Mouse (Mus musculus) heart, embryonic 16.5 days (tissue): ENCODE results near the gene Rpl28. TPM values are rescaled to one million over a fixed set of nuclear protein-coding genes. Genes with fewer than 3 reads are reported as not detected.

Experiments
- ATAC-seq: fragments of 200-750 bp; cut with Nextera tagmentation; replicated peaks from 2 replicates; pipeline ENCODE4 v1.8.0; 2017; ENCODE audit warnings: moderate number of reproducible peaks; ENCODE audit not compliant: insufficient read depth, low FRiP score; ENCODE audit errors: extremely low read depth
- H3K27ac ChIP-seq: fragments of 300-500 bp; sonication (generic); 2 replicates; pipeline ENCODE4 v1.5.1; 2014; ENCODE audit warnings: mild to moderate bottlenecking, low read length, control low read depth, moderate library complexity
- H3K27me3 ChIP-seq: fragments of 300-500 bp; sonication (generic); 2 replicates; pipeline ENCODE4 v1.6.1; 2014; ENCODE audit warnings: low read length, mixed read lengths; ENCODE audit not compliant: control insufficient read depth, insufficient read depth
- H3K36me3 ChIP-seq: fragments of 300-500 bp; sonication (generic); 2 replicates; pipeline ENCODE4 v1.6.1; 2014; ENCODE audit not compliant: control insufficient read depth, insufficient read depth
- H3K4me1 ChIP-seq: fragments of 300-500 bp; sonication (generic); 2 replicates; pipeline ENCODE4 v1.6.1; 2014; ENCODE audit warnings: low read length, mixed read lengths; ENCODE audit not compliant: control insufficient read depth, insufficient read depth
- H3K4me2 ChIP-seq: fragments of 300-500 bp; sonication (generic); 2 replicates; pipeline ENCODE4 v1.6.1; 2014; ENCODE audit warnings: low read depth, mild to moderate bottlenecking, control low read depth, low read length
- H3K4me3 ChIP-seq: fragments of 300-500 bp; sonication (generic); 2 replicates; pipeline ENCODE4 v1.5.1; 2014; ENCODE audit warnings: mild to moderate bottlenecking, control low read depth, low read length
- H3K9ac ChIP-seq: fragments of 300-500 bp; sonication (generic); 2 replicates; pipeline ENCODE4 v1.6.1; 2014; ENCODE audit warnings: low read length, control low read depth
- H3K9me3 ChIP-seq: fragments of 300-500 bp; sonication (generic); replicated peaks from 2 replicates; pipeline ENCODE4 v1.6.1; 2016; ENCODE audit warnings: low read length; ENCODE audit not compliant: control insufficient read depth
- WGBS: fragments of 180-500 bp; shearing (Covaris S2); extraction: QIAGEN DNeasy Blood & Tissue Kit; methylation state at CpG from one replicate; pipeline ENCODE4 v1.1.7; 2014; 5-methylcytosine and 5-hydroxymethylcytosine counted together
- polyA plus RNA-seq: library from polyadenylated mRNA; unstranded; fragments of >200 nt; fragmentation: Nextera tagmentation; extraction: Ambion mirVana; gene quantifications from 2 replicates; pipeline ENCODE4 v1.2.1, GENCODE M21; 2015

Gene Rpl28
- polyA plus RNA-seq = 191 and 205 TPM in 2 replicates

DNA sequence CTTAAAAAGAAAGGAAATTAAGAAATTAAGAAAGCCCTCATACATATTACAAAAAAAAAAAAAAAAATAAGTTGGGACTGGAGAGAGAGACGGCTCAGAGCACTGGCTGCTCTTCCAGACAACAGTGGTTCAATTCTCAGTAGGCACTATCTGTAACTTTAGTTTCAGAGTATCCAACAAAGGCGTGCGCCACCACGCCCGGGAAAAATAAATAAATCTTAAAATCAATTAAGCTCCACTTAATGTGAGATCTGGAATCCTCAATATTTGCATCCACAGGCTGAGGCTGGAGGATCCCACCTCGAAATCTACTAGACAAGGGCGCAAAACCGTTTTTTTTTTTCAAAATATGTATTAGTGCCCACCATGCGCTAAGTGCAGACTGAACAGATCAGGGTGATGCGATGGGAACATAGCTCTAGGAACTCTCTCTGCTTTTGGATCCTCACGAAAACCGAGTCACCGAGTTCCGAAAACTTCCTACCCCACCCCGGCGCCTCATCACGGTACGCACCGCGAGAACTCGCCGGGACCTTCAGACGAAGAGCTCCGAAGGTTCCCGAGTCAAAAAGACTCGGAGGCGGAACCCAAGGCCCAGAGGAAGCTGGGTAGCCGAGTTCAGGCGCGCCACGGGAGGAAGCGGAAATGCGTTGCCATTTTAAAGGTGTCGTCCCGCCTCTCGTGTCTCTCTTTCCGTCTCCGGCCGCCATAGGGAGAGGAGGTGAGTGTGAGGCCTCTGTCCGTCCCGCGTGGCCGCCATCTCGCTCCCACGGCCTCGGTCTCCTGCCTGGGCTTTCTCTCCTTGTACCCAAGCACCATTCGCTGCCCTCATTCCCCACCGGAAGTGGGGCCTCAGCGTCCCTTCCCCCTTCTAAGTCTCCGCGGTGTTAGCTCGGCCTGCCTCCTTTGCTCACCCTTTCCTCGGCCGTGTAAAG is at the start of gene Rpl28:
Rpl28 (plus strand) TSS at position 597 of the 935 bp plus-strand sequence.
- Histone ChIP-seq H3K27me3 (no peaks in the 10 kb centered on the region), H3K27ac (peak within 1 kb of the TSS; percentile 96), H3K4me1 (peaks cover 18% of the 10 kb centered on the region), H3K4me3 (peak within 1 kb of the TSS; percentile 97), H3K9ac (peak within 1 kb of the TSS; percentile 99), H3K4me2 (peak within 1 kb of the TSS; percentile 69), H3K36me3 (peaks cover 32% of the 10 kb centered on the region), H3K9me3 (no peaks in the 10 kb centered on the region)
- peak; percentile 91 for ATAC-seq
- under 1% methylated on average over 54 of the region's 54 CpGs for whole genome bisulfite sequencing

DNA sequence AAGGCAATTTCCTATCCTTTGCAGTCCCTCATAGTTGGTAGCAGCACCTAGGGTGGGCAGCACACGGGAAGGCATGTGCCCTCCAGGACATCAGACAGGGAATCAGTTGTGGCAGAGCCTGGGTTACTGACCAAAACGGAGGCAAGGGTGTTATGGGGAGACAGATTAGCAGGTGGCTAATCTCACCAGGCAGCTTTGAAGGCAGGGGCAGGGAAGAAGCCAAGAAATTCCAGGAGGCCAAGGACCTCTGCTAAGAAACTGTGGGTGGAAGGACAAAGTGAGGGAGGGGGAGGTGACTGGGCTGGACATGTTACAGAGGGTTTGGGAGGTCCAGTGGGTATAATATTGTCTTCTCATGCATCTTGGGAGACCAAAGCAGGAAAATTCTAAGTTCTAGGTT is 49.3 kb upstream of the Rpl28 start:
- no peak overlapping the region for H3K4me3 ChIP-seq

DNA sequence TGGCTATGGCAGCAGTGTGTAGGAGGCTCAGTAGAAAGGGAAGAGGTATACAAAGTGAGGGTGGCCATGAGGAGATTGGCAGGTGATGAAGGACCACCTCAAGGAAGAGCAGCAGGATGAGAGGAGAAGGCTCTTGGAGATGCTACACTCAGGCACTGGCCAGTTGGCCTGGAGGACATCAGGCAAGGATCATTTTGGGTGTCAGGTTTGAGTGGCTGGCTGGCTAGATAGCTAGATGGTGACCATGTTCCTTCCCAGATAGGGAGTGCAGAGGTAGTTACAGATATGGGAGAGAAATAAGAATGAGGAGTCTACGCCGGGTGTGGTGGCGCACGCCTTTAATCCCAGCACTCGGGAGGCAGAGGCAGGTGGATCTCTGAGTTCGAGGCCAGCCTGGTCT is 47.8 kb upstream of the Rpl28 start:
- Histone ChIP-seq H3K27ac (no peak overlapping the region), H3K4me3 (no peak overlapping the region), H3K9ac (no peak overlapping the region), H3K4me1 (peaks cover 18% of the 10 kb centered on the region), H3K27me3 (no peaks in the 10 kb centered on the region), H3K9me3 (no peaks in the 10 kb centered on the region), H3K4me2 (no peak overlapping the region), H3K36me3 (peaks cover 10% of the 10 kb centered on the region)
- no peak for ATAC-seq
- 92% methylated on average over 6 of the region's 6 CpGs for WGBS

More for the DNA sequence above, 49.3 kb upstream of the Rpl28 start:
- 60% methylated on average over 2 of the region's 2 CpGs for WGBS
- no peaks in the 10 kb centered on the region for H3K27me3 ChIP-seq
- no peak overlapping the region for H3K9ac ChIP-seq
- no peak overlapping the region for H3K27ac ChIP-seq
- ATAC-seq = no peak
- peaks cover 27% of the 10 kb centered on the region for H3K4me1 ChIP-seq
- H3K36me3 ChIP-seq = peaks cover 10% of the 10 kb centered on the region
- H3K9me3 ChIP-seq = no peaks in the 10 kb centered on the region
- no peak overlapping the region for H3K4me2 ChIP-seq

DNA sequence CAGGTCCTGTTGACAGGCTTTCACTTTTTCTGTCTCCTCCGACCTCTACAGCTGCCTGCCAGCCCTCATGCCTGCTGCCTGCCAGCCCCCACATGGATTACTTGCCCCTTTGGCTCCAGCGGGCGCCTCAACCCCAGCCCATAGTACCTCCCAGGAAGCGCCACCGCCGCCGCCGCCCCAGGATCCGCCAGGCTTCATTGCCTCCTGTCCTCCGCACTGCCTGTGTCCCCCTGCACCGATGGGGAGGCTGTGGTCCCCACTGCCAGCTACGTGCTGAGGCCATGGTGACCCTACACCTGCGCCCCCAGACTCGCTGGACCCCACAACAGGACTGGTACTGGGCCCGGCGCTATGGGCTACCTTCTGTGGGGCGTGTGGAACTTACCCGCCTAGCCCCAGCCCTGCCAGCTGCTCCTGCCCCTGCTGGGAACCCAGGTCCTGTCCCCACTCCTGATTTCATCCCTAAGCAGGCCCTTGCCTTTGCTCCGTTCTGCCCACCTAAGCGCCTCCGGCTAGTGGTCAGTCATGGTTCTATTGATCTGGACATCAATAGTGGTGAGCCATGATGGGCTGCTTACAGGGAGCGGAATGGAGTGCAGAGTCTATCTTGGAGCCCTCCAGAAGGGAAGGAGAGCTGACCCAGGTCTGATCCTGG is 46.2 kb upstream of the Rpl28 start:
- 86% methylated on average over 22 of the region's 22 CpGs for WGBS
- no peak for ATAC-seq
- Histone ChIP-seq H3K27me3 (no peaks in the 10 kb centered on the region), H3K36me3 (peaks cover 10% of the 10 kb centered on the region), H3K4me3 (no peak overlapping the region), H3K4me2 (no peak overlapping the region), H3K27ac (no peak overlapping the region), H3K4me1 (peaks cover 14% of the 10 kb centered on the region), H3K9ac (no peak overlapping the region), H3K9me3 (no peaks in the 10 kb centered on the region)

DNA sequence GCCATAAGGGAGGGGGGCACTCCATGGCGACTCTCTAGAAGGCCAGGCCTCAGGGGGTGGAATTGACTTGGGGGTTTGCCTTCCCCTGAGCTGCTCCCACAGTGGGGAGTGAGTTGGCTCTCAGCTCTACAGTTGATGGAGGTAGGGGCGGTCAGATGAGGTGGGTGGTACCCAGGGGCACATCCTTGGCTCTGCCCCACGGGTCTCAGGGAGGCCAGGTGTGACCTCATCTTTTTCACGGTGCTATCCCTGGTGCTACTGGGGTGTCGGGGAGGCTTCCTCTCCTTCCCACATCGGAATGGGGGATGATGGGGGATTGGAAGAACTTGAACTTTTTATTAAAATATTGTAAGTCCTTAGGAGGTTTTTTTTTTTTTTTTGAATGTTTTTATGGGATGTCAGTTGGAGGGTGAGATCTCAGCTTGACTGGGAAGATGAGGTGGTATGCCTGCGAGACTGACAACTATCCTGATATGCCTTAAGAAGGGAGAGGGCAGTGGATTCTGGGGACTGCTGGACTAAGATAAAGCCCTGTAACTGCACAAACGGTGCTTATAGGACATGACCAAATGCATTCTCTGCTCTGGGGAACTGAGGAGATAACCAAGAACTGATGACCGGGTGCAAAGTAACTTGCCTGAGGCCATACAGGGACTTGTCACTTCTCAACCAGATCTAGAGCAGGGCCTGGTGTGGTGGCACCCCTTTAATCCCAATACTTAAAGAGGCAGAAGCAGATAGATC is 45.3 kb upstream of the Rpl28 start:
- ATAC-seq = no peak
- H3K4me3 ChIP-seq = no peak overlapping the region
- H3K9me3 ChIP-seq = no peaks in the 10 kb centered on the region
- H3K9ac ChIP-seq = no peak overlapping the region
- peaks cover 14% of the 10 kb centered on the region for H3K4me1 ChIP-seq
- H3K36me3 ChIP-seq = peaks cover 10% of the 10 kb centered on the region
- no peaks in the 10 kb centered on the region for H3K27me3 ChIP-seq
- no peak overlapping the region for H3K4me2 ChIP-seq
- 56% methylated on average over 9 of the region's 9 CpGs for WGBS
- H3K27ac ChIP-seq = no peak overlapping the region

DNA sequence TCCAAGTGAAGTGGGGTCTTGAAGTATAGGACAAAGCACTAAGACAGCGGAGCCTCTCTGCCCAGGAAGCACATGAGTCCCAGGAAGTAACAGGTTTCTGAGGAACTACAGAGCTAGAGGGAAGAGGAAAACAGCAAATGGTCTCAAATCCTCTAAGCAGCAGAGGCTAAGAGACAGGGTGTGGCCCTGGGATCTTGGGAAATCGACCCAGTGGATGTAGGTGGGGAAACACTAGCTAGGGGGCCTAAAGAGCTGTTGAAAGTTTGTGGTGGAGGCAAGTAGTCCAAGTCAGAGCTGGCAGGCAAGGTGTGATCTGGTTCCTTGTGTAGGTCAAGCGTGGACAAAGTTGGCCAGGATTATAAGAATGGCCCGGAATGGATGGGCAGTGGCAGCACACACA is 44.4 kb upstream of the Rpl28 start:
- H3K36me3 ChIP-seq = peaks cover 5% of the 10 kb centered on the region; the same call in 1 of the 2 replicates
- 68% methylated on average over 4 of the region's 4 CpGs for WGBS
- no peak overlapping the region for H3K4me2 ChIP-seq
- H3K27me3 ChIP-seq = no peaks in the 10 kb centered on the region
- H3K9ac ChIP-seq = no peak overlapping the region
- H3K4me1 ChIP-seq = peaks cover 16% of the 10 kb centered on the region
- no peaks in the 10 kb centered on the region for H3K9me3 ChIP-seq
- ATAC-seq = no peak
- H3K27ac ChIP-seq = no peak overlapping the region
- H3K4me3 ChIP-seq = no peak overlapping the region

DNA sequence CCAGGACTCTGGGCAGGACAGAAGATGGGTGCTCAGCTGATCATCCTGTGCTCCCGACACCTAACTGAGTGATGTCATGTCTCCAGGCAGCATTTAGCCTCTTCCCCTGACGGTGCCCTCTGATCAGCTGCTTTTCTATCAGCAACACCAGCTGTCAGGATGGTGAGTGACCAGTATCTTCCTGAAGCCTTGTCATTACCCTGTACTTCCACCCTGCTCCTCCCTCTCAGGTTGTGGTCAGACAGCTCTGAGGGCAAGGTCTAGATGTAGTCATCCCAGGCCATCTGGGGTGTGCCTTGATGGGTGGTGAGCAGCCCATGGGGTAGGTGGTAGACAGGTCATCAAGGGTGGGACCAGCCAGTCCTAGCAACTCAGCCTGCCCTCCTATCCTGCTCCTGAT is 43.5 kb upstream of the Rpl28 start:
- WGBS = 62% methylated on average over 2 of the region's 2 CpGs
- H3K36me3 ChIP-seq = peaks cover 5% of the 10 kb centered on the region; the same call in 1 of the 2 replicates
- no peak overlapping the region for H3K27ac ChIP-seq
- H3K4me1 ChIP-seq = peaks cover 16% of the 10 kb centered on the region
- H3K4me2 ChIP-seq = no peak overlapping the region
- H3K27me3 ChIP-seq = no peaks in the 10 kb centered on the region
- H3K9me3 ChIP-seq = no peaks in the 10 kb centered on the region
- ATAC-seq = no peak
- H3K4me3 ChIP-seq = no peak overlapping the region
- H3K9ac ChIP-seq = no peak overlapping the region

DNA sequence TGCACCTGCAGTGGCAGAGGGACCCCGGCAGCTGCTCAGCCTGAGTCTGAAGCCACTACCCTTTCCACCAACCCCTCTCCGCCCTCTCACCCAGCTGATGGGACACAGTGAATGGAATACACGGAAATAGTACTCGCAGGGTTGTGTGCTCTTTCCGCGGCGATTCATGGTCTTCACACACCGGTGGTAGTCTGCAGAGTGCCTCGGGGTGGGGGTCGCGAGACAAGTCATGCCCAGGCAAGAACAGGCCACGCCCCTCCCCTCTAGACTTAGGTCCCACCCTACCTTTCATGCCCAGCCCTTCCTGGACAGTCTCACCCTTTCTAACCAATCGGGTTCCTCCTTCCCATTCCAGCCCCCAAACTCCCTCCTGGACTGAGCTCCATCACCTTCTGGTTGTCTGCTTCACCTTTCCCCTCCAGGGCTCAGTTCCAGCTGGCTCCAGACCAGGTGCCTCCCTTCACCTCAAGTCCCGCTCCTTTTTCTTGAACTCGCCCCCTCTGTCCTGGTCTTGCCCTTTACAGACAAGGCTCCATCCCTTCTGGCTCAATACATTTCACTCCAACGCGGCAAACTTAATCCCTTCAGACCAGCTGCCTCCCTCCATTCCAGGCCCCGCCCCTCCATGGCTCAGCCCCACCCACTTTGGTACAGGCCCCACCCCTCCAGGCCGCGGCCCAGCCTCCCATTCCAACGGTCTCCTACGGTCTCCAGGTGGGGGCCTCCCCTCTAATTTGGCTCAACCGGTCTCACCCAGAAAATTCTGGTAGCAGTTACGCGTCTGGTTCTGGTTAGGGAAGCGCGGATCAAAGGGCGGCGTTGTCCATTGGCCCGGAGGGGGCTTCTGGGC is 40.5 kb upstream of the Rpl28 start:
- no peaks in the 10 kb centered on the region for H3K9me3 ChIP-seq
- ATAC-seq = peak; percentile 73
- no peak overlapping the region for H3K27ac ChIP-seq
- H3K4me1 ChIP-seq = peaks cover 16% of the 10 kb centered on the region
- no peaks in the 10 kb centered on the region for H3K27me3 ChIP-seq
- H3K4me3 ChIP-seq = peak overlapping the region; percentile 42
- H3K9ac ChIP-seq = peak overlapping the region; percentile 46
- WGBS = 4% methylated on average over 30 of the region's 30 CpGs
- no peaks in the 10 kb centered on the region for H3K36me3 ChIP-seq
- peak overlapping the region; percentile 62 for H3K4me2 ChIP-seq
